Mouse (Mus musculus): ENCODE measurements around the gene Dnase1. TPM values are rescaled to one million over a fixed set of nuclear protein-coding genes. Genes with fewer than 3 reads are reported as not detected.

The Dnase1 gene
- polyA plus RNA-seq, 1 experiment from 2014 or later: 6.3 TPM

- Histone ChIP-seq H3K36me3 (no peaks in the 10 kb centered on the region; the same call in 1 of the 2 replicates), H3K27me3 (ENCODE audit: low read depth, poor library complexity, severe bottlenecking) (no peaks in the 10 kb centered on the region), H3K4me1 (0 out of 2 replicates have a peak, but pooled peaks cover 3% of the 10 kb centered on the region), H3K4me3 (no peak overlapping the region), H3K9me3 (replicated peaks) (no peaks in the 10 kb centered on the region), H3K27ac (no peak overlapping the region)
- DNase-seq (ENCODE audit: low spot score): no peak
- 98% methylated on average over 10 of the region's 10 CpGs for WGBS
These were observed 6.2 kb upstream of the Dnase1 start for GRCm38 (mm10) chr16:4030501-4030900.

- WGBS: 69% methylated on average over 6 of the region's 6 CpGs
- Histone ChIP-seq H3K27me3 (ENCODE audit: low read depth, poor library complexity, severe bottlenecking) (no peaks in the 10 kb centered on the region), H3K9me3 (replicated peaks) (no peaks in the 10 kb centered on the region), H3K4me1 (0 out of 2 replicates have a peak, but pooled peaks cover 3% of the 10 kb centered on the region), H3K27ac (no peak overlapping the region), H3K36me3 (peaks cover 5% of the 10 kb centered on the region; the same call in 1 of the 2 replicates), H3K4me3 (no peak overlapping the region)
- no peak for DNase-seq (ENCODE audit: low spot score)
These were observed 5.1 kb upstream of the Dnase1 start for GRCm38 (mm10) chr16:4031441-4032274.

GRCm38 (mm10) chr16:4032341-4032748 is 4.4 kb upstream of the Dnase1 start:
- DNase-seq (ENCODE audit: low spot score): no peak
- Histone ChIP-seq H3K36me3 (peaks cover 12% of the 10 kb centered on the region), H3K4me3 (no peak overlapping the region), H3K27ac (no peak overlapping the region), H3K27me3 (ENCODE audit: low read depth, poor library complexity, severe bottlenecking) (no peaks in the 10 kb centered on the region), H3K9me3 (replicated peaks) (no peaks in the 10 kb centered on the region), H3K4me1 (0 out of 2 replicates have a peak, but pooled peaks cover 3% of the 10 kb centered on the region)
- 89% methylated on average over 6 of the region's 6 CpGs for WGBS

GRCm38 (mm10) chr16:4033971-4034370 is 2.8 kb upstream of the Dnase1 start:
- no peak overlapping the region for H3K27ac ChIP-seq
- 87% methylated on average over 5 of the region's 5 CpGs for WGBS
- no peak overlapping the region for H3K4me3 ChIP-seq
- 0 out of 2 replicates have a peak, but pooled peaks cover 3% of the 10 kb centered on the region for H3K4me1 ChIP-seq
- no peaks in the 10 kb centered on the region for H3K9me3 ChIP-seq (replicated peaks)
- DNase-seq (ENCODE audit: low spot score): no peak
- no peaks in the 10 kb centered on the region for H3K27me3 ChIP-seq (ENCODE audit: low read depth, poor library complexity, severe bottlenecking)
- peaks cover 28% of the 10 kb centered on the region for H3K36me3 ChIP-seq

GRCm38 (mm10) chr16:4034476-4034875 is 2.3 kb upstream of the Dnase1 start:
- 93% methylated on average over 3 of the region's 3 CpGs for WGBS
- no peak for DNase-seq (ENCODE audit: low spot score)
- H3K4me1 ChIP-seq: 0 out of 2 replicates have a peak, but pooled peaks cover 3% of the 10 kb centered on the region
- no peak overlapping the region for H3K4me3 ChIP-seq
- H3K36me3 ChIP-seq: peaks cover 33% of the 10 kb centered on the region
- no peaks in the 10 kb centered on the region for H3K9me3 ChIP-seq (replicated peaks)
- H3K27ac ChIP-seq: no peak overlapping the region
- H3K27me3 ChIP-seq (ENCODE audit: low read depth, poor library complexity, severe bottlenecking): no peaks in the 10 kb centered on the region

- H3K27ac ChIP-seq: no peak overlapping the region
- WGBS: 84% methylated on average over 2 of the region's 2 CpGs
- no peak for DNase-seq (ENCODE audit: low spot score)
These were observed 1.2 kb upstream of the Dnase1 start for GRCm38 (mm10) chr16:4035575-4035974.

GRCm38 (mm10) chr16:4037690-4038089 is 948 bp downstream of the Dnase1 start:
- Histone ChIP-seq H3K9me3 (replicated peaks) (no peaks in the 10 kb centered on the region), H3K27ac (no peak overlapping the region), H3K4me3 (no peak overlapping the region), H3K4me1 (no peaks in the 10 kb centered on the region), H3K36me3 (peaks cover 65% of the 10 kb centered on the region), H3K27me3 (ENCODE audit: low read depth, poor library complexity, severe bottlenecking) (no peaks in the 10 kb centered on the region)
- WGBS: 94% methylated on average over 7 of the region's 7 CpGs
- DNase-seq (ENCODE audit: low spot score): no peak

More at GRCm38 (mm10) chr16:4035575-4035974, 1.2 kb upstream of the Dnase1 start:
- peaks cover 44% of the 10 kb centered on the region for H3K36me3 ChIP-seq
- no peaks in the 10 kb centered on the region for H3K9me3 ChIP-seq (replicated peaks)
- H3K27me3 ChIP-seq (ENCODE audit: low read depth, poor library complexity, severe bottlenecking): no peaks in the 10 kb centered on the region
- H3K4me3 ChIP-seq: no peak overlapping the region
- 0 out of 2 replicates have a peak, but pooled peaks cover 3% of the 10 kb centered on the region for H3K4me1 ChIP-seq

- 95% methylated on average over 5 of the region's 5 CpGs for WGBS
- H3K27me3 ChIP-seq (ENCODE audit: low read depth, poor library complexity, severe bottlenecking): no peaks in the 10 kb centered on the region
- no peak overlapping the region for H3K4me3 ChIP-seq
- no peak overlapping the region for H3K27ac ChIP-seq
- H3K36me3 ChIP-seq: peaks cover 89% of the 10 kb centered on the region
- H3K4me1 ChIP-seq: no peaks in the 10 kb centered on the region
- no peak for DNase-seq (ENCODE audit: low spot score)
- H3K9me3 ChIP-seq (replicated peaks): no peaks in the 10 kb centered on the region
These were observed 3.5 kb downstream of the Dnase1 start for GRCm38 (mm10) chr16:4040206-4040605.

GRCm38 (mm10) chr16:4041646-4042045 is 4.9 kb downstream of the Dnase1 start:
- H3K9me3 ChIP-seq (replicated peaks): no peaks in the 10 kb centered on the region
- WGBS: 96% methylated on average over 4 of the region's 4 CpGs
- no peaks in the 10 kb centered on the region for H3K27me3 ChIP-seq (ENCODE audit: low read depth, poor library complexity, severe bottlenecking)
- H3K36me3 ChIP-seq: peaks cover 98% of the 10 kb centered on the region
- no peaks in the 10 kb centered on the region for H3K4me1 ChIP-seq
- no peak overlapping the region for H3K4me3 ChIP-seq
- H3K27ac ChIP-seq: no peak overlapping the region
- no peak for DNase-seq (ENCODE audit: low spot score)

- peaks cover 98% of the 10 kb centered on the region for H3K36me3 ChIP-seq
- 96% methylated on average over 2 of the region's 2 CpGs for WGBS
- DNase-seq (ENCODE audit: low spot score): no peak
- H3K9me3 ChIP-seq (replicated peaks): no peaks in the 10 kb centered on the region
- H3K27ac ChIP-seq: no peak overlapping the region
- H3K4me1 ChIP-seq: no peaks in the 10 kb centered on the region
- H3K4me3 ChIP-seq: no peak overlapping the region
- H3K27me3 ChIP-seq (ENCODE audit: low read depth, poor library complexity, severe bottlenecking): no peaks in the 10 kb centered on the region
These were observed 7.4 kb downstream of the Dnase1 start for GRCm38 (mm10) chr16:4044093-4044492.

GRCm38 (mm10) chr16:4045524-4045923 is 8.8 kb downstream of the Dnase1 start:
- Histone ChIP-seq H3K4me1 (no peaks in the 10 kb centered on the region), H3K27ac (no peak overlapping the region), H3K36me3 (peaks cover 98% of the 10 kb centered on the region), H3K27me3 (ENCODE audit: low read depth, poor library complexity, severe bottlenecking) (no peaks in the 10 kb centered on the region), H3K9me3 (replicated peaks) (no peaks in the 10 kb centered on the region), H3K4me3 (no peak overlapping the region)
- no peak for DNase-seq (ENCODE audit: low spot score)
- WGBS: 90% methylated on average over 4 of the region's 4 CpGs

GRCm38 (mm10) chr16:4052601-4053000 is 15.9 kb downstream of the Dnase1 start:
- Histone ChIP-seq H3K4me1 (no peaks in the 10 kb centered on the region), H3K27me3 (ENCODE audit: low read depth, poor library complexity, severe bottlenecking) (no peaks in the 10 kb centered on the region), H3K36me3 (peaks cover 93% of the 10 kb centered on the region), H3K4me3 (no peak overlapping the region), H3K27ac (no peak overlapping the region), H3K9me3 (replicated peaks) (no peaks in the 10 kb centered on the region)
- no peak for DNase-seq (ENCODE audit: low spot score)
- WGBS: 96% methylated on average over 4 of the region's 4 CpGs

GRCm38 (mm10) chr16:4053811-4054210 is 17.1 kb downstream of the Dnase1 start:
- 93% methylated on average over 3 of the region's 3 CpGs for WGBS

More at GRCm38 (mm10) chr16:4053811-4054210, 17.1 kb downstream of the Dnase1 start:
- no peak for DNase-seq (ENCODE audit: low spot score)
- Histone ChIP-seq H3K4me3 (no peak overlapping the region), H3K27ac (no peak overlapping the region), H3K27me3 (ENCODE audit: low read depth, poor library complexity, severe bottlenecking) (no peaks in the 10 kb centered on the region), H3K9me3 (replicated peaks) (no peaks in the 10 kb centered on the region), H3K4me1 (no peaks in the 10 kb centered on the region), H3K36me3 (peaks cover 93% of the 10 kb centered on the region)
